Mouse (Mus musculus): ENCODE data around the gene Capn5. TPM values are rescaled to one million over a fixed set of nuclear protein-coding genes. Genes with fewer than 3 reads are reported as not detected.

Gene Capn5
- polyA plus RNA-seq, 1 experiment: 10.0 TPM

DNA sequence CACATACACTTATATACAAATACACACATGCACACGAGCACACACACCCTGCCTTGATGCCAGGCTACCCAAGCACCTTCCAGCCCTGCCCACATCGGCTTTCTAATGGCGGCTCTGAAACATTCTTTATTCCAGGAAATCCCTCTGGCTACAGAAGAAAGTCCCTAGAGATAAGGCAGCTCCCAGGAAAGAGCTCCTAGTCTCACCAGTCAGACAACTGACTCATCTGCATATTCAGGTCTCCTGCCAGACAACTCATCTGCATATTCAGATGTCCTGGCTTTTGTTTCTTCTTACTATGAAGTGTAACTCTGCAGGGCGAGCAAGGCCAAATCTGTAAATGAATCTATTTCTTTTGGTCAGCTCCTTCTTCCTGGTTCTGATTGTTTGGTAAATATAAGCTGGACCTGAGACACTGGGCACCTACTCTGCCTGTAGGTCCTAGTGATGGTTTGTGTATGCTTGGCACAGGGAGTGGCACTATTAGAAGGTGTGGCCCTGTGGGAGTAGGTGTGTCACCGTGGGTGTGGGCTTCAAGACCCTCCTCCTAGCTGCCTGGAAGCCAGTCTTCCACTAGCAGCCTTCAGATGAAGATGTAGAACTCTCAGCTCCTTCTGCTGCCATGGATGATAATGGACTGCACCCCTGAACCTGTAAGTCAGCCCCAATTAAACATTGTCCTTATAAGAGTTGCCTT is 20.3 kb downstream of the Capn5 start:
- H3K36me3 ChIP-seq (ENCODE audit: control insufficient read depth, insufficient read depth, low read length): no peaks in the 10 kb centered on the region
- no peaks in the 10 kb centered on the region for H3K27me3 ChIP-seq (ENCODE audit: control insufficient read depth, insufficient read depth, low read length)
- 73% methylated on average over 5 of the region's 5 CpGs for WGBS
- DNase-seq (ENCODE audit: low read depth in 1 of 2, low spot score in 2 of 2): no peak
- no peak overlapping the region for H3K4me3 ChIP-seq (ENCODE audit: extremely low read depth, insufficient read depth, insufficient read length)
- no peak overlapping the region for H3K27ac ChIP-seq (ENCODE audit: insufficient read depth, low read length)
- H3K4me1 ChIP-seq (ENCODE audit: control insufficient read depth, insufficient read depth, insufficient read length): no peaks in the 10 kb centered on the region
- TF ChIP-seq POLR2A (IDR thresholded peaks at IDR 0.05; ENCODE audit: low read depth, low read length) (no peak), CTCF (IDR thresholded peaks at IDR 0.05; ENCODE audit: extremely low read depth, insufficient read depth, insufficient read length, insufficient replicate concordance) (no peak)

GRCm38 (mm10) chr7:98156280-98156665 is 21.8 kb downstream of the Capn5 start:
- Histone ChIP-seq H3K4me1 (ENCODE audit: control insufficient read depth, insufficient read depth, insufficient read length) (no peaks in the 10 kb centered on the region), H3K27ac (ENCODE audit: insufficient read depth, low read length) (no peak overlapping the region), H3K27me3 (ENCODE audit: control insufficient read depth, insufficient read depth, low read length) (no peaks in the 10 kb centered on the region), H3K36me3 (ENCODE audit: control insufficient read depth, insufficient read depth, low read length) (no peaks in the 10 kb centered on the region), H3K4me3 (ENCODE audit: extremely low read depth, insufficient read depth, insufficient read length) (no peak overlapping the region)
- TF ChIP-seq POLR2A (IDR thresholded peaks at IDR 0.05; ENCODE audit: low read depth, low read length) (no peak), CTCF (IDR thresholded peaks at IDR 0.05; ENCODE audit: extremely low read depth, insufficient read depth, insufficient read length, insufficient replicate concordance) (no peak)
- 32% methylated on average over 3 of the region's 3 CpGs for WGBS
- DNase-seq (ENCODE audit: low read depth in 1 of 2, low spot score in 2 of 2): no peak

- no peaks in the 10 kb centered on the region for H3K27me3 ChIP-seq (ENCODE audit: control insufficient read depth, insufficient read depth, low read length)
- peak in 1 of 2 experiments; percentile 58 for DNase-seq (ENCODE audit: low read depth in 1 of 2, low spot score in 2 of 2)
- no peaks in the 10 kb centered on the region for H3K4me1 ChIP-seq (ENCODE audit: control insufficient read depth, insufficient read depth, insufficient read length)
- WGBS: 17% methylated on average over 8 of the region's 8 CpGs
- TF ChIP-seq CTCF (IDR thresholded peaks at IDR 0.05; ENCODE audit: extremely low read depth, insufficient read depth, insufficient read length, insufficient replicate concordance): peak; percentile 88; the same call in 1 of the 2 replicates
- TF ChIP-seq POLR2A (IDR thresholded peaks at IDR 0.05; ENCODE audit: low read depth, low read length): no peak
- H3K36me3 ChIP-seq (ENCODE audit: control insufficient read depth, insufficient read depth, low read length): no peaks in the 10 kb centered on the region
- no peak overlapping the region for H3K27ac ChIP-seq (ENCODE audit: insufficient read depth, low read length)
- no peak overlapping the region for H3K4me3 ChIP-seq (ENCODE audit: extremely low read depth, insufficient read depth, insufficient read length)
These were observed 22.4 kb downstream of the Capn5 start for GRCm38 (mm10) chr7:98155546-98156279.

GRCm38 (mm10) chr7:98153892-98154291 is 24.2 kb downstream of the Capn5 start:
- H3K4me3 ChIP-seq (ENCODE audit: extremely low read depth, insufficient read depth, insufficient read length): no peak overlapping the region
- H3K36me3 ChIP-seq (ENCODE audit: control insufficient read depth, insufficient read depth, low read length): no peaks in the 10 kb centered on the region
- no peak overlapping the region for H3K27ac ChIP-seq (ENCODE audit: insufficient read depth, low read length)
- WGBS: 91% methylated on average over 5 of the region's 5 CpGs
- no peak for TF ChIP-seq POLR2A (IDR thresholded peaks at IDR 0.05; ENCODE audit: low read depth, low read length)
- TF ChIP-seq CTCF (IDR thresholded peaks at IDR 0.05; ENCODE audit: extremely low read depth, insufficient read depth, insufficient read length, insufficient replicate concordance): no peak
- no peaks in the 10 kb centered on the region for H3K27me3 ChIP-seq (ENCODE audit: control insufficient read depth, insufficient read depth, low read length)
- no peak for DNase-seq (ENCODE audit: low read depth in 1 of 2, low spot score in 2 of 2)
- no peaks in the 10 kb centered on the region for H3K4me1 ChIP-seq (ENCODE audit: control insufficient read depth, insufficient read depth, insufficient read length)

GRCm38 (mm10) chr7:98153345-98153744 is 24.7 kb downstream of the Capn5 start:
- DNase-seq (ENCODE audit: low read depth in 1 of 2, low spot score in 2 of 2): no peak
- no peak overlapping the region for H3K27ac ChIP-seq (ENCODE audit: insufficient read depth, low read length)
- TF ChIP-seq CTCF (IDR thresholded peaks at IDR 0.05; ENCODE audit: extremely low read depth, insufficient read depth, insufficient read length, insufficient replicate concordance): no peak
- TF ChIP-seq POLR2A (IDR thresholded peaks at IDR 0.05; ENCODE audit: low read depth, low read length): no peak
- H3K36me3 ChIP-seq (ENCODE audit: control insufficient read depth, insufficient read depth, low read length): no peaks in the 10 kb centered on the region
- H3K27me3 ChIP-seq (ENCODE audit: control insufficient read depth, insufficient read depth, low read length): no peaks in the 10 kb centered on the region
- no peak overlapping the region for H3K4me3 ChIP-seq (ENCODE audit: extremely low read depth, insufficient read depth, insufficient read length)
- 72% methylated on average over 3 of the region's 3 CpGs for WGBS
- no peaks in the 10 kb centered on the region for H3K4me1 ChIP-seq (ENCODE audit: control insufficient read depth, insufficient read depth, insufficient read length)

GRCm38 (mm10) chr7:98152400-98152799 is 25.7 kb downstream of the Capn5 start:
- no peak overlapping the region for H3K4me3 ChIP-seq (ENCODE audit: extremely low read depth, insufficient read depth, insufficient read length)
- TF ChIP-seq POLR2A (IDR thresholded peaks at IDR 0.05; ENCODE audit: low read depth, low read length): no peak
- TF ChIP-seq CTCF (IDR thresholded peaks at IDR 0.05; ENCODE audit: extremely low read depth, insufficient read depth, insufficient read length, insufficient replicate concordance): no peak
- no peak for DNase-seq (ENCODE audit: low read depth in 1 of 2, low spot score in 2 of 2)
- no peaks in the 10 kb centered on the region for H3K36me3 ChIP-seq (ENCODE audit: control insufficient read depth, insufficient read depth, low read length)
- WGBS: 91% methylated on average over 8 of the region's 8 CpGs
- H3K27me3 ChIP-seq (ENCODE audit: control insufficient read depth, insufficient read depth, low read length): no peaks in the 10 kb centered on the region
- no peak overlapping the region for H3K27ac ChIP-seq (ENCODE audit: insufficient read depth, low read length)
- H3K4me1 ChIP-seq (ENCODE audit: control insufficient read depth, insufficient read depth, insufficient read length): no peaks in the 10 kb centered on the region

DNA sequence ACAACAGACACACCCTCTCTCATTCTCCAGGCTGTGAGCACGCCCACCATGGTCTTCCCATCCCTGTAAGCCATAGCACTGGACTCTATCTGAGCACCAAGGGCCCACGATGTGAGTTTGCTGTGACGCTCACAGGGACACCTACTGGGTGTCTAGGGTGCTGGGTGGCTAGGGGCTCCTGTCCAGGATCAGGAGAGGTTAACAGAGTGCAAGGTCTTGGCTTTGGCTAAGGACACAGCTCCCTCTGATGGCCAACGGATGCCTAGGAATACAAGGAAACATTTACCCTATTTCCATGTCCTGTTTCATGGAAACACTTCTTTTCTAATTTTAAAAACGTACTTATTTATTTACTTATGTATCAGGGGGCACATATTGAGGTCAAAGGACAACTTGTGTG is 27.5 kb downstream of the Capn5 start:
- TF ChIP-seq POLR2A (IDR thresholded peaks at IDR 0.05; ENCODE audit: low read depth, low read length): no peak
- TF ChIP-seq CTCF (IDR thresholded peaks at IDR 0.05; ENCODE audit: extremely low read depth, insufficient read depth, insufficient read length, insufficient replicate concordance): no peak
- no peaks in the 10 kb centered on the region for H3K27me3 ChIP-seq (ENCODE audit: control insufficient read depth, insufficient read depth, low read length)
- H3K4me1 ChIP-seq (ENCODE audit: control insufficient read depth, insufficient read depth, insufficient read length): no peaks in the 10 kb centered on the region
- no peaks in the 10 kb centered on the region for H3K36me3 ChIP-seq (ENCODE audit: control insufficient read depth, insufficient read depth, low read length)
- no peak overlapping the region for H3K4me3 ChIP-seq (ENCODE audit: extremely low read depth, insufficient read depth, insufficient read length)
- 95% methylated on average over 5 of the region's 5 CpGs for WGBS
- no peak for DNase-seq (ENCODE audit: low read depth in 1 of 2, low spot score in 2 of 2)
- H3K27ac ChIP-seq (ENCODE audit: insufficient read depth, low read length): no peak overlapping the region
